Mouse (Mus musculus) C2C12 (cell line): ENCODE results near the gene Duoxa2. TPM values are rescaled to one million over a fixed set of nuclear protein-coding genes. Genes with fewer than 3 reads are reported as not detected.

Source experiments
- H3K27me3 ChIP-seq: one replicate; pipeline ENCODE4 v1.6.1; 2011; ENCODE audit not compliant: control insufficient read depth, insufficient read depth, insufficient read length
- H3K36me3 ChIP-seq: one replicate; pipeline ENCODE4 v1.6.1; 2011; ENCODE audit not compliant: control insufficient read depth, insufficient read depth
- H3K4me3 ChIP-seq: one replicate; pipeline ENCODE4 v1.5.1; 2011; ENCODE audit warnings: mild to moderate bottlenecking, control low read depth; ENCODE audit not compliant: poor library complexity, insufficient read depth, severe bottlenecking
- H3K79me2 ChIP-seq: one replicate; pipeline ENCODE4 v1.6.1; 2011; ENCODE audit not compliant: control insufficient read depth, insufficient read depth
- H3K79me3 ChIP-seq: one replicate; pipeline ENCODE4 v1.6.1; 2011; ENCODE audit warnings: low read depth, control low read depth
- H3ac ChIP-seq: one replicate; pipeline ENCODE3; 2011; ENCODE audit warnings: low read depth; ENCODE audit not compliant: control insufficient read depth, insufficient read length
- CEBPB ChIP-seq: IDR thresholded peaks from one replicate; pipeline ENCODE4 v1.6.1; 2011; ENCODE audit warnings: low read depth, mild to moderate bottlenecking, control low read depth, moderate library complexity
- CTCF ChIP-seq: IDR thresholded peaks from one replicate; pipeline ENCODE4 v1.5.1; 2011; ENCODE audit not compliant: control insufficient read depth, insufficient read depth, insufficient read length
- FOSL1 ChIP-seq: IDR thresholded peaks from one replicate; pipeline ENCODE4 v1.8.0; 2011; ENCODE audit warnings: mild to moderate bottlenecking, low read length; ENCODE audit not compliant: poor library complexity, insufficient read depth, severe bottlenecking
- MAX ChIP-seq: IDR thresholded peaks from one replicate; pipeline ENCODE4 v1.6.1; 2011; ENCODE audit warnings: mild to moderate bottlenecking, control low read depth
- MYOD1 ChIP-seq: IDR thresholded peaks from one replicate; pipeline ENCODE4 v1.6.1; 2011; ENCODE audit warnings: low read depth; ENCODE audit not compliant: control insufficient read depth, insufficient read length
- MYOG ChIP-seq: IDR thresholded peaks from one replicate; pipeline ENCODE4 v1.6.1; 2011; ENCODE audit not compliant: control insufficient read depth, insufficient read length; ENCODE audit errors: extremely low read depth
- USF1 ChIP-seq: IDR thresholded peaks from one replicate; pipeline ENCODE4 v1.6.1; 2011; ENCODE audit warnings: low read depth, mild to moderate bottlenecking, control low read depth, moderate library complexity
- long read RNA-seq, 2 experiments: library from polyadenylated mRNA; unstranded; transcript quantifications; one replicate each; pipeline ENCODE4 v2.0.0; 2019 to 2020
- polyA plus RNA-seq: library from polyadenylated mRNA; unstranded; fragments of >200 nt; fragmentation: generic; extraction: Trizol; gene quantifications from one replicate; pipeline ENCODE4 v1.2.1, GENCODE M21; 2012; ENCODE audit warnings: missing spikeins

The Duoxa2 gene
- polyA plus RNA-seq = not detected
- long read RNA-seq, experiment 1 = 0 reads
- long read RNA-seq, experiment 2 = 0 reads

DNA sequence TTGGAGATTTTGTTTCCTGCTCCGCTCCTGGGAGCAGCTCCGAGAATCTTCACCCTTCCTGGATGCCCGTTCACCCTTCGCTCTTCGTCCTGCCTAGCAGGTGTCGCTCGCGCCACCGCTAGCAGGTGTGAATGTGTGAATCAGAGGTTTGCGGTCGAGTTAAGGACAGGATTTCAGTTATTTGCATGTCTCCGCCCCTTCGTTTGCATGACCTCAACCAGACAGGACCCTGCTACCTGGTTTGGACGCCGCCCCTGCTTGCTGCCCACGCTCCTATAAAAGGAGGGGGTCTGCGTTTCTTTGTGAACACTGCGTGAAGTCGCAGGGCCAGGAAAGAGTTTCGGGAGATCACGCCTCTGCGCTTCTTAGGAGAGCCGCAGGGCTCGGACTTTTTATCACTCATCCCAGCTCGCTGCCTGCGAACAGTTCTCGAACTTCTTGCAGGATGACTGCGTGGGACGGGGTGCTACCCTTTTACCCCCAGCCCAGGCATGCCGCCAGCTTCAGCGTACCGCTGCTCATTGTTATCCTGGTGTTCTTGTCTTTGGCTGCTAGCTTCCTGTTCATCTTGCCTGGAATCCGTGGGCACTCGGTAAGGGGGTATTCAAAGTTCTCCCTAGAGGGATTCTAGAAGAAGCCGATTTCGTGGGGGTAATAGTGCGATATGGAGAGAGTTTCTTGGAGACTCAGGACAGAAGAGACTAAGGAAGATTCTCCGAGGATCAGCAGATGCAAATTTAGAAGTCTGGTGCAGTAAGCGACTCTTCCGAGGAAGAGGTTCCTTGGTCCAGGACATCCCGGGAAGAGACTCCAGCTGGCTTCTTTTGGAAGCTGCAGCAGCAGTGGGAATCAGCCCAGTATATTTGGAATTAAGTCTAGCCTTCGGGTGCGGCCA lies at the start of gene Duoxa2:
TSS of gene Duoxa2 (plus strand) at position 305 of the 895 bp plus-strand sequence.
- Histone ChIP-seq H3K27me3 (peaks cover 6% of the 10 kb centered on the region), H3ac (no peak within 1 kb of the TSS)

DNA sequence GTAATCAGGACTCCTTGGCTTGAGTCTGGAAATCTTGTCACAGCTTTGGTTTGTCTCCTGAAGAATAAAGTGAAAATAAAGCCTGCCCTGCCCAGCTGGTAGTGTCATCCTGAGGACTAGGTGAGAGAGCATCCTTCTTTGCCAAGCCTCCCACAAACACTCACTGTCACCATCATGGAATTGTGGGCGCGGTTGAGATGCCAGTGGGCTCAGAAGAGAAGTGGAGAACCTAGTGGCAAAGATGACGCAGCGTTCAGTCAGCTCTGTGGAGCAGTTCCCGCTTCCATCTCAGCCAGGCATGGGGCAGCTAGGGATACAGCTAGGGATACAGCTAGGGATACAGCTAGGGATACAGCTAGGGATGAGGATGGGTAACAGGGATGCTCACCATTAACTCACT lies 42.7 kb upstream of the Duoxa2 start:
- no peak overlapping the region for H3ac ChIP-seq
- H3K79me3 ChIP-seq = no peaks in the 10 kb centered on the region
- H3K4me3 ChIP-seq = no peak overlapping the region
- H3K36me3 ChIP-seq = no peaks in the 10 kb centered on the region
- no peaks in the 10 kb centered on the region for H3K79me2 ChIP-seq
- no peaks in the 10 kb centered on the region for H3K27me3 ChIP-seq
- TF ChIP-seq CTCF (no peak), FOSL1 (no peak), CEBPB (no peak), MYOD1 (no peak), MAX (no peak), MYOG (no peak), USF1 (no peak)

More for the DNA sequence above, at the start of gene Duoxa2:
- H3K79me2 ChIP-seq = no peaks in the 10 kb centered on the region
- H3K79me3 ChIP-seq = no peaks in the 10 kb centered on the region
- TF ChIP-seq FOSL1 = no peak
- TF ChIP-seq MYOG = no peak
- no peak for TF ChIP-seq USF1
- TF ChIP-seq CEBPB = no peak
- no peak for TF ChIP-seq CTCF
- TF ChIP-seq MYOD1 = peak; percentile 19
- no peak for TF ChIP-seq MAX
- no peaks in the 10 kb centered on the region for H3K36me3 ChIP-seq
- H3K4me3 ChIP-seq = no peak within 1 kb of the TSS

DNA sequence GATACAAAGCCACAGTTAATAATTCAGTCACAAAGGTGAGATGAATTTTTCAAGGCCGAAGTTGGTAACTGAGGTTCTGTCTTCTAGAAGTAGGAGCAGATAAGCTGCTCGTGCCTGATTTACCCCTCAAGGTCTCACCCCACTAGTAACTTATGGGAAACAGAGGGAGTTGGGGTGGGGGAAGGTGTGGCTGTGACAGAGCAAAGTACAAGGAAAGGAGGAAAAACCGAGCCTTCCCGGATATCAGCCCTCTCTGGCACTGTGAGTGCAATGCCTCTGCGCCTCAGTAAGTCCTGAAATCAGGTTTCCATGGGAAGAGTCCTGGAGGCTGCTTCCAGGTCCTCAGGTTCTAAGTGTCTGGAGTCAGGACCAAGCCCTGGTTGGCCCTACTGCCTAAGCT lies 38.0 kb upstream of the Duoxa2 start:
- H3K79me3 ChIP-seq = no peaks in the 10 kb centered on the region
- TF ChIP-seq CEBPB = no peak
- TF ChIP-seq MYOG = no peak
- no peak for TF ChIP-seq USF1
- no peaks in the 10 kb centered on the region for H3K36me3 ChIP-seq
- no peaks in the 10 kb centered on the region for H3K27me3 ChIP-seq
- H3K4me3 ChIP-seq = no peak overlapping the region
- no peak overlapping the region for H3ac ChIP-seq
- H3K79me2 ChIP-seq = no peaks in the 10 kb centered on the region

DNA sequence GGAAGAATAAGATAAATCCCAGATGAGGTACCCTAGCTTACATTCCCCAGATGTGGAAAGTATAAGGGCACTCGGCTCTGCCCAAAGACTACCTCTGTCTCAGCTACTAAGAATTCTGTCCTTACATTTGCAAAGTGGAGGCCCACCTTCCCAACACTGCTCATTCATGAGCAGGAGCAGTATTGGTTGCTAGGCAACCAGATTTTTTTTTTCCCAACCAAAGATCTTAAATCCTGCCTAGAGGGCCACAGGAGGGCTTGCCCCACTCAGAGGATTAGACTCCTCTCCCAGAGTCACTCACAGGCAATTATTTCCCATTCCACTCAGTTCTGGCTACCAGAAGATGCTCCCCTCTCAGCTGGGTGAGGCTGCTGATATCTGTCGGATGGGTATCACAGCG lies 34.0 kb upstream of the Duoxa2 start:
- Histone ChIP-seq H3K27me3 (no peaks in the 10 kb centered on the region), H3K4me3 (no peak overlapping the region), H3K79me3 (no peaks in the 10 kb centered on the region), H3ac (no peak overlapping the region), H3K36me3 (no peaks in the 10 kb centered on the region), H3K79me2 (no peaks in the 10 kb centered on the region)
- TF ChIP-seq CEBPB (no peak), FOSL1 (no peak), MYOG (no peak)

DNA sequence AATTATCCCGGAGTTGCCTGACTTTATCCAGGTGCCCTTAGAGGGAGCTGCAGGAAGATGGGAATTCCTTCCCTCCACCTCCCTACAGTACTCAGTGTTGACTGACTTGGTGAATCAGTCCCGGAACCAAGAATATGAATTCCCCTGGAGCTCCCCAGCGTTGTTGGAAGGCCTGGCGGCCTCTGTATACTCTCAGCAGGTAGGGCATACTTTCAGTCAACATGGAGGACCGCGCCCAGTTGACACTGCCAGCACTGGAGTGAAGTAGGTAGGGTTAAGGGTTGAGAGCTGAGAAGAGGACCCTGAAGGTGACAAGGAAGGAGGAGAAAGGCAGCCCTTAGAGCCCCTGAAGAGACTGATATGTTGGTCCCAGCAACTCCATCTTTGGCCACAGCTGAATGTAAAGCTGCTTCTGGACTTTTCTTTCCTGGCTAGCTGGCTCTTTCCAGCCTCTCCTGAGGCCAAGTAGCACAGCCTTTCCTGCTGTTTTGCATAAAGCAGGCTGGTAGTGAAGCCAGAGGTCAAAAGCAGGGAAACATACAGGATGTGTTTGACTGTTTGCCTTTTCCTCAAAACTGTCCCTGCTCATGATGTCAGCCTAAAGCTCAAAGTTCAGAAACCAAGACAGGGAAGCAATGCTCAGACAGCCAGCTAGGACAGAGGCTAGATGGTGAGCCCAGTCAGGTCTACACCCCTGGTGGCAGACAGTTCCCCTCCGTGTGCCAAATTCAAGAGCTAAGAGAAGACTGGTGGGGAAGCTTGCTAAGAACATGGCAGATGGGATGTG lies 32.1 kb upstream of the Duoxa2 start:
- Histone ChIP-seq H3ac (no peak overlapping the region), H3K36me3 (no peaks in the 10 kb centered on the region), H3K79me3 (no peaks in the 10 kb centered on the region), H3K4me3 (no peak overlapping the region), H3K79me2 (no peaks in the 10 kb centered on the region), H3K27me3 (no peaks in the 10 kb centered on the region)
- no peak for TF ChIP-seq CEBPB
- TF ChIP-seq MYOG = no peak
- no peak for TF ChIP-seq CTCF
- no peak for TF ChIP-seq MYOD1
- TF ChIP-seq MAX = no peak
- TF ChIP-seq USF1 = no peak
- TF ChIP-seq FOSL1 = no peak

DNA sequence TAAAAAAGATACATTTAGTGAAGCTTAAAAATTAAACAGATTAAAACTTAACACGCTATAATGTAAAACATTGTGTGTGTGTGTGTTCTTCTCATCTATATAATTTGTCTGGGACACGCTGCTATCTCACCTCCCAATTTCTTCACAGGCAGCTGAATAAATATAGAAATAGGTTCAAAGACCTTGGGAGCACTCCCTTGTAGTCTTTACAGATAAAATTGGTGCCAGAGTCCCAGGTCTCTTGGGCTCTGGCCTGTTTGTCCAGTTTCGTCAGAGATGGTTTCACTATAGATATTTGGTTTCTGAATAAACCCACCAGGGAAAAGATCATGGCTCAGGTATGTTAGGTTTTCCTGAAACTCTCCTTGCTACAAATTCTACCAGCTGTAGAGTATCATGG lies 19.9 kb upstream of the Duoxa2 start:
- no peaks in the 10 kb centered on the region for H3K79me3 ChIP-seq

More for the DNA sequence above, 19.9 kb upstream of the Duoxa2 start:
- Histone ChIP-seq H3K36me3 (no peaks in the 10 kb centered on the region), H3ac (no peak overlapping the region), H3K4me3 (no peak overlapping the region), H3K27me3 (no peaks in the 10 kb centered on the region), H3K79me2 (no peaks in the 10 kb centered on the region)
- TF ChIP-seq MYOG = no peak
- no peak for TF ChIP-seq CTCF
- no peak for TF ChIP-seq FOSL1
- no peak for TF ChIP-seq CEBPB
- no peak for TF ChIP-seq MYOD1
- no peak for TF ChIP-seq USF1
- no peak for TF ChIP-seq MAX
